Mouse (Mus musculus): ENCODE measurements at regions not wholly inside any gene's neighbourhood (a gene's known extent, or its start where the extent isn't known, plus 50 kb on each side); places are given as distances from the start of the nearest gene placed in this dataset.

- Histone ChIP-seq H3K9ac (ENCODE audit: low read depth, poor library complexity, severe bottlenecking) (no peak overlapping the region), H3K9me3 (replicated peaks; ENCODE audit: control insufficient read depth, insufficient read depth, low read length, poor library complexity, severe bottlenecking) (no peaks in the 10 kb centered on the region), H3K27ac (ENCODE audit: insufficient read depth, low read length) (no peak overlapping the region), H3K36me3 (ENCODE audit: control insufficient read depth, insufficient read depth, low read length, poor library complexity, severe bottlenecking) (no peaks in the 10 kb centered on the region), H3K4me3 (ENCODE audit: low read depth, low read length) (no peak overlapping the region), H3K27me3 (ENCODE audit: control insufficient read depth, insufficient read depth, low read length, poor library complexity, severe bottlenecking) (no peaks in the 10 kb centered on the region), H3K4me1 (ENCODE audit: control insufficient read depth, insufficient read depth, low read length) (no peaks in the 10 kb centered on the region)
- TF ChIP-seq CTCF (IDR thresholded peaks at IDR 0.05; ENCODE audit: low read depth, low read length) (no peak), POLR2A (IDR thresholded peaks at IDR 0.05; ENCODE audit: insufficient read depth, low read length) (no peak), EP300 (IDR thresholded peaks at IDR 0.05; ENCODE audit: insufficient read depth, low read depth, low read length) (no peak)
Observed at GRCm38 (mm10) chr2:46655289-46655688, 1538.1 kb upstream of the Zeb2 start.

GRCm38 (mm10) chr2:46652616-46653015 lies 1535.4 kb upstream of the Zeb2 start:
- H3K27me3 ChIP-seq (ENCODE audit: control insufficient read depth, insufficient read depth, low read length, poor library complexity, severe bottlenecking): no peaks in the 10 kb centered on the region
- H3K36me3 ChIP-seq (ENCODE audit: control insufficient read depth, insufficient read depth, low read length, poor library complexity, severe bottlenecking): no peaks in the 10 kb centered on the region
- H3K4me3 ChIP-seq (ENCODE audit: low read depth, low read length): no peak overlapping the region
- H3K27ac ChIP-seq (ENCODE audit: insufficient read depth, low read length): no peak overlapping the region
- H3K4me1 ChIP-seq (ENCODE audit: control insufficient read depth, insufficient read depth, low read length): no peaks in the 10 kb centered on the region
- no peaks in the 10 kb centered on the region for H3K9me3 ChIP-seq (replicated peaks; ENCODE audit: control insufficient read depth, insufficient read depth, low read length, poor library complexity, severe bottlenecking)
- no peak overlapping the region for H3K9ac ChIP-seq (ENCODE audit: low read depth, poor library complexity, severe bottlenecking)
- TF ChIP-seq POLR2A (IDR thresholded peaks at IDR 0.05; ENCODE audit: insufficient read depth, low read length) (no peak), CTCF (IDR thresholded peaks at IDR 0.05; ENCODE audit: low read depth, low read length) (no peak), EP300 (IDR thresholded peaks at IDR 0.05; ENCODE audit: insufficient read depth, low read depth, low read length) (no peak)

- Histone ChIP-seq H3K36me3 (ENCODE audit: control insufficient read depth, insufficient read depth, low read length, poor library complexity, severe bottlenecking) (no peaks in the 10 kb centered on the region), H3K4me3 (ENCODE audit: low read depth, low read length) (no peak overlapping the region), H3K9me3 (replicated peaks; ENCODE audit: control insufficient read depth, insufficient read depth, low read length, poor library complexity, severe bottlenecking) (no peaks in the 10 kb centered on the region), H3K4me1 (ENCODE audit: control insufficient read depth, insufficient read depth, low read length) (no peaks in the 10 kb centered on the region), H3K9ac (ENCODE audit: low read depth, poor library complexity, severe bottlenecking) (no peak overlapping the region), H3K27ac (ENCODE audit: insufficient read depth, low read length) (no peak overlapping the region), H3K27me3 (ENCODE audit: control insufficient read depth, insufficient read depth, low read length, poor library complexity, severe bottlenecking) (no peaks in the 10 kb centered on the region)
- TF ChIP-seq EP300 (IDR thresholded peaks at IDR 0.05; ENCODE audit: insufficient read depth, low read depth, low read length) (no peak), CTCF (IDR thresholded peaks at IDR 0.05; ENCODE audit: low read depth, low read length) (no peak), POLR2A (IDR thresholded peaks at IDR 0.05; ENCODE audit: insufficient read depth, low read length) (no peak)
Observed at GRCm38 (mm10) chr2:46646366-46646765, 1529.2 kb upstream of the Zeb2 start.

- no peak overlapping the region for H3K27ac ChIP-seq (ENCODE audit: insufficient read depth, low read length)
- TF ChIP-seq POLR2A (IDR thresholded peaks at IDR 0.05; ENCODE audit: insufficient read depth, low read length): no peak
- no peak for TF ChIP-seq EP300 (IDR thresholded peaks at IDR 0.05; ENCODE audit: insufficient read depth, low read depth, low read length)
- TF ChIP-seq CTCF (IDR thresholded peaks at IDR 0.05; ENCODE audit: low read depth, low read length): no peak
Observed at GRCm38 (mm10) chr2:46609217-46609616, 1492.0 kb upstream of the Zeb2 start.

GRCm38 (mm10) chr2:46581773-46582172 lies 1464.6 kb upstream of the Zeb2 start:
- Histone ChIP-seq H3K4me3 (ENCODE audit: low read depth, low read length) (no peak overlapping the region), H3K36me3 (ENCODE audit: control insufficient read depth, insufficient read depth, low read length, poor library complexity, severe bottlenecking) (no peaks in the 10 kb centered on the region), H3K9me3 (replicated peaks; ENCODE audit: control insufficient read depth, insufficient read depth, low read length, poor library complexity, severe bottlenecking) (peaks cover 3% of the 10 kb centered on the region; the same call in 1 of the 2 replicates), H3K27me3 (ENCODE audit: control insufficient read depth, insufficient read depth, low read length, poor library complexity, severe bottlenecking) (no peaks in the 10 kb centered on the region), H3K27ac (ENCODE audit: insufficient read depth, low read length) (no peak overlapping the region), H3K4me1 (ENCODE audit: control insufficient read depth, insufficient read depth, low read length) (no peaks in the 10 kb centered on the region), H3K9ac (ENCODE audit: low read depth, poor library complexity, severe bottlenecking) (no peak overlapping the region)
- TF ChIP-seq CTCF (IDR thresholded peaks at IDR 0.05; ENCODE audit: low read depth, low read length) (no peak), POLR2A (IDR thresholded peaks at IDR 0.05; ENCODE audit: insufficient read depth, low read length) (no peak), EP300 (IDR thresholded peaks at IDR 0.05; ENCODE audit: insufficient read depth, low read depth, low read length) (no peak)

More at GRCm38 (mm10) chr2:46609217-46609616, 1492.0 kb upstream of the Zeb2 start:
- no peak overlapping the region for H3K4me3 ChIP-seq (ENCODE audit: low read depth, low read length)
- H3K9me3 ChIP-seq (replicated peaks; ENCODE audit: control insufficient read depth, insufficient read depth, low read length, poor library complexity, severe bottlenecking): no peaks in the 10 kb centered on the region
- H3K9ac ChIP-seq (ENCODE audit: low read depth, poor library complexity, severe bottlenecking): no peak overlapping the region
- no peaks in the 10 kb centered on the region for H3K36me3 ChIP-seq (ENCODE audit: control insufficient read depth, insufficient read depth, low read length, poor library complexity, severe bottlenecking)
- no peaks in the 10 kb centered on the region for H3K4me1 ChIP-seq (ENCODE audit: control insufficient read depth, insufficient read depth, low read length)
- no peaks in the 10 kb centered on the region for H3K27me3 ChIP-seq (ENCODE audit: control insufficient read depth, insufficient read depth, low read length, poor library complexity, severe bottlenecking)

GRCm38 (mm10) chr2:46570416-46570815 lies 1453.2 kb upstream of the Zeb2 start:
- Histone ChIP-seq H3K9me3 (replicated peaks; ENCODE audit: control insufficient read depth, insufficient read depth, low read length, poor library complexity, severe bottlenecking) (no peaks in the 10 kb centered on the region), H3K36me3 (ENCODE audit: control insufficient read depth, insufficient read depth, low read length, poor library complexity, severe bottlenecking) (no peaks in the 10 kb centered on the region)
- TF ChIP-seq POLR2A (IDR thresholded peaks at IDR 0.05; ENCODE audit: insufficient read depth, low read length): no peak
- TF ChIP-seq EP300 (IDR thresholded peaks at IDR 0.05; ENCODE audit: insufficient read depth, low read depth, low read length): no peak
- no peak for TF ChIP-seq CTCF (IDR thresholded peaks at IDR 0.05; ENCODE audit: low read depth, low read length)

More at GRCm38 (mm10) chr2:46570416-46570815, 1453.2 kb upstream of the Zeb2 start:
- Histone ChIP-seq H3K27ac (ENCODE audit: insufficient read depth, low read length) (no peak overlapping the region), H3K4me3 (ENCODE audit: low read depth, low read length) (no peak overlapping the region), H3K4me1 (ENCODE audit: control insufficient read depth, insufficient read depth, low read length) (no peaks in the 10 kb centered on the region), H3K27me3 (ENCODE audit: control insufficient read depth, insufficient read depth, low read length, poor library complexity, severe bottlenecking) (no peaks in the 10 kb centered on the region), H3K9ac (ENCODE audit: low read depth, poor library complexity, severe bottlenecking) (no peak overlapping the region)
